Mouse (Mus musculus) liver, postnatal 0 days (tissue): ENCODE data around the gene Lmbrd2. TPM values are rescaled to one million over a fixed set of nuclear protein-coding genes. Genes with fewer than 3 reads are reported as not detected.
"Not testable (repeated sequence)": the region's sequence is repeated elsewhere in the genome, so short reads cannot be mapped to it uniquely, and the experiment has no call there.

Experiments used
- ATAC-seq: fragments of 200-750 bp; cut with Nextera tagmentation; 2 replicates; pipeline ENCODE4 v1.8.0; 2017; ENCODE audit warnings: mild to moderate bottlenecking, moderate library complexity
- DNase-seq: peaks from one replicate; pipeline ENCODE4 v3.0.0-alpha.2; 2016
- H3K27ac ChIP-seq: fragments of 300-500 bp; sonication (generic); 2 replicates; pipeline ENCODE4 v1.5.1; 2014; ENCODE audit warnings: antibody characterized with exemption, moderate library complexity, mild to moderate bottlenecking, low read depth
- H3K27me3 ChIP-seq: fragments of 300-500 bp; sonication (generic); 2 replicates; pipeline ENCODE4 v1.6.1; 2014; ENCODE audit warnings: low read length, control low read depth, mixed read lengths; ENCODE audit not compliant: insufficient read depth
- H3K36me3 ChIP-seq: fragments of 300-500 bp; sonication (generic); replicated peaks from 2 replicates; pipeline ENCODE4 v1.6.1; 2014; ENCODE audit warnings: mild to moderate bottlenecking, control low read depth, low read length, moderate library complexity, mixed read lengths; ENCODE audit not compliant: insufficient read depth
- H3K4me1 ChIP-seq: fragments of 300-500 bp; sonication (generic); 2 replicates; pipeline ENCODE4 v1.6.1; 2014; ENCODE audit warnings: antibody characterized with exemption, mild to moderate bottlenecking, control low read depth; ENCODE audit not compliant: insufficient read depth
- H3K4me2 ChIP-seq: fragments of 300-500 bp; sonication (generic); 2 replicates; pipeline ENCODE4 v1.6.1; 2014; ENCODE audit warnings: low read depth, mild to moderate bottlenecking, low read length, moderate library complexity, mixed read lengths
- H3K4me3 ChIP-seq: fragments of 300-500 bp; sonication (generic); 2 replicates; pipeline ENCODE4 v1.5.1; 2014; ENCODE audit warnings: low read depth, low read length
- H3K9ac ChIP-seq: fragments of 300-500 bp; sonication (generic); replicated peaks from 2 replicates; pipeline ENCODE4 v1.6.1; 2014; ENCODE audit warnings: mild to moderate bottlenecking, moderate library complexity
- H3K9me3 ChIP-seq: fragments of 300-500 bp; sonication (generic); 2 replicates; pipeline ENCODE4 v1.6.1; 2016; ENCODE audit warnings: mild to moderate bottlenecking, control low read depth, low read length, mixed read lengths
- CTCF ChIP-seq: sonication (generic); IDR thresholded peaks from 2 replicates; pipeline ENCODE4 v1.5.1; 2016; ENCODE audit warnings: antibody characterized with exemption, low read depth
- EP300 ChIP-seq: IDR thresholded peaks from 2 replicates; pipeline ENCODE4 v1.6.1; 2016; ENCODE audit warnings: antibody characterized with exemption, low read depth, mild to moderate bottlenecking
- WGBS: fragments of 180-500 bp; shearing (Covaris S2); extraction: QIAGEN DNeasy Blood & Tissue Kit; methylation state at CpG from one replicate; pipeline ENCODE4 v1.1.7; 2014; ENCODE audit not compliant: insufficient replicate concordance; 5-methylcytosine and 5-hydroxymethylcytosine counted together
- polyA plus RNA-seq: library from polyadenylated mRNA; unstranded; fragments of >200 nt; fragmentation: Nextera tagmentation; extraction: Ambion mirVana; gene quantifications from 2 replicates; pipeline ENCODE4 v1.2.1, GENCODE M21; 2015

The Lmbrd2 gene
- polyA plus RNA-seq, 1 experiment from 2014 or later, result 1.5 TPM

- no peak overlapping the region for H3K27ac ChIP-seq
- ATAC-seq (no peak), DNase-seq (no peak)
- H3K27me3 ChIP-seq, result no peaks in the 10 kb centered on the region
- H3K4me3 ChIP-seq, result no peak overlapping the region
- H3K9ac ChIP-seq, result no peak overlapping the region
- no peaks in the 10 kb centered on the region for H3K4me1 ChIP-seq
- H3K36me3 ChIP-seq, result no peaks in the 10 kb centered on the region
- H3K9me3 ChIP-seq, result no peaks in the 10 kb centered on the region
- no peak overlapping the region for H3K4me2 ChIP-seq
- TF ChIP-seq CTCF, result no peak
- no peak for TF ChIP-seq EP300
Observed at GRCm38 (mm10) chr15:9211891-9212290, 71.5 kb downstream of the Lmbrd2 start.

- H3K4me2 ChIP-seq, ATAC-seq, H3K4me3 ChIP-seq, H3K9ac ChIP-seq, H3K9me3 ChIP-seq, H3K27me3 ChIP-seq, H3K36me3 ChIP-seq, DNase-seq, H3K4me1 ChIP-seq, H3K27ac ChIP-seq: not testable (repeated sequence)
- 62% methylated on average over 3 of the region's 3 CpGs for whole genome bisulfite sequencing
Observed at GRCm38 (mm10) chr15:9213026-9213425, 72.7 kb downstream of the Lmbrd2 start.

- not testable (repeated sequence) for H3K27ac ChIP-seq, H3K4me1 ChIP-seq, H3K36me3 ChIP-seq, DNase-seq, H3K27me3 ChIP-seq, ATAC-seq, H3K9me3 ChIP-seq, H3K9ac ChIP-seq, H3K4me2 ChIP-seq, H3K4me3 ChIP-seq
- WGBS, result 82% methylated on average over 7 of the region's 7 CpGs
Observed at GRCm38 (mm10) chr15:9213431-9213830, 73.1 kb downstream of the Lmbrd2 start.

- H3K4me1 ChIP-seq, result no peaks in the 10 kb centered on the region
- H3K9ac ChIP-seq, result no peak overlapping the region
- H3K4me3 ChIP-seq, result no peak overlapping the region
- ATAC-seq (no peak), DNase-seq (no peak)
- no peak overlapping the region for H3K4me2 ChIP-seq
- H3K27me3 ChIP-seq, result no peaks in the 10 kb centered on the region
- H3K27ac ChIP-seq, result no peak overlapping the region
- TF ChIP-seq EP300 (no peak), CTCF (no peak)
- no peaks in the 10 kb centered on the region for H3K9me3 ChIP-seq
- WGBS, result 85% methylated on average over 5 of the region's 5 CpGs
- no peaks in the 10 kb centered on the region for H3K36me3 ChIP-seq
Observed at GRCm38 (mm10) chr15:9216446-9216845, 76.1 kb downstream of the Lmbrd2 start.

GRCm38 (mm10) chr15:9230917-9231316, 90.6 kb downstream of the Lmbrd2 start:
- not testable (repeated sequence) for H3K27ac ChIP-seq, H3K4me3 ChIP-seq, H3K9me3 ChIP-seq, DNase-seq, H3K4me2 ChIP-seq, H3K9ac ChIP-seq, ATAC-seq, H3K36me3 ChIP-seq, H3K27me3 ChIP-seq, H3K4me1 ChIP-seq
- WGBS, result 65% methylated on average over 4 of the region's 4 CpGs

- ATAC-seq (no peak), DNase-seq (no peak)
- no peaks in the 10 kb centered on the region for H3K36me3 ChIP-seq
- no peak overlapping the region for H3K9ac ChIP-seq
- H3K4me3 ChIP-seq, result no peak overlapping the region
- no peak for TF ChIP-seq CTCF
- no peak for TF ChIP-seq EP300
- no peaks in the 10 kb centered on the region; the same call in 1 of the 2 replicates for H3K9me3 ChIP-seq
- no peak overlapping the region for H3K4me2 ChIP-seq
- no peaks in the 10 kb centered on the region for H3K4me1 ChIP-seq
- H3K27me3 ChIP-seq, result no peaks in the 10 kb centered on the region
- H3K27ac ChIP-seq, result no peak overlapping the region
Observed at GRCm38 (mm10) chr15:9246345-9246744, 106.0 kb downstream of the Lmbrd2 start.

Other genes with a start within 250 kb of the Lmbrd2 start
- gene Ranbp3l, start 172.6 kb upstream of the Lmbrd2 start, polyA plus RNA-seq, result 0.25 and 0.30 TPM in 2 replicates
- 57.6 and 59.0 TPM in 2 replicates for gene Nadk2, start 69.3 kb upstream of the Lmbrd2 start, polyA plus RNA-seq
- gene Skp2, start 14.9 kb downstream of the Lmbrd2 start, polyA plus RNA-seq, result 6.0 and 6.4 TPM in 2 replicates
- gene Ugt3a1, start 136.3 kb downstream of the Lmbrd2 start, polyA plus RNA-seq, result 0.92 and 0.94 TPM in 2 replicates
- gene Ugt3a2, start 195.0 kb downstream of the Lmbrd2 start, polyA plus RNA-seq, result 8.3 and 9.8 TPM in 2 replicates